ENCODE assay signal across 13 mouse cellular contexts in genomic region chr17:51806124-51806960, GRCm38 (mm10). TPM values are rescaled to one million over a fixed set of nuclear protein-coding genes. Genes with fewer than 3 reads are reported as not detected.
DNase-seq lines count a peak whose midpoint lies in the region; ATAC-seq and TF ChIP-seq lines count a peak whose summit lies in the region.
"Had no signal": no experiment of that assay in that cellular context is flagged by ENCODE, and none has a peak within 500 bp of the region (broad histone marks: within the 10 kb centered on the region; RNA-seq: fewer than 3 reads in every experiment).

No protein-coding gene starts in this region.

- TF ChIP-seq CTCF in gastrocnemius, adult 2 months (IDR thresholded peaks at IDR 0.05) = no peak
- no peak for TF ChIP-seq CTCF in thymus, adult 2 months (IDR thresholded peaks at IDR 0.05; ENCODE audit: borderline replicate concordance, control insufficient read depth, extremely low read depth, insufficient read depth, low read length, poor library complexity)

- peak overlapping the region; percentile 87 for H3K27ac ChIP-seq in gastrocnemius, adult 2 months
- H3K27ac ChIP-seq in thymus, adult 2 months (ENCODE audit: control insufficient read depth, insufficient read depth, low read length) = peak overlapping the region; percentile 45
- peak overlapping the region; percentile 48 for H3K27ac ChIP-seq in forebrain, embryonic 16.5 days (ENCODE audit: low read length)
- H3K27ac ChIP-seq: liver, embryonic 13.5 days; macrophage; neural tube, embryonic 12.5 days; stomach, postnatal 0 days had no signal

- H3K9ac ChIP-seq in forebrain, embryonic 16.5 days (replicated peaks; ENCODE audit: low read depth, low read length) = no peak overlapping the region; the same call in 1 of the 2 replicates
- H3K9ac ChIP-seq: liver, embryonic 13.5 days; neural tube, embryonic 12.5 days had no signal

- H3K4me3 ChIP-seq in gastrocnemius, adult 2 months = peak overlapping the region; percentile 1; the same call in 1 of the 2 replicates
- no peak overlapping the region for H3K4me3 ChIP-seq in thymus, adult 2 months (ENCODE audit: control insufficient read depth, insufficient read depth, low read length)
- H3K4me3 ChIP-seq in forebrain, embryonic 16.5 days (replicated peaks; ENCODE audit: low read length) = 0 out of 2 replicates have a peak overlapping the region, but pooled peaks have one; percentile 3
- H3K4me3 ChIP-seq: heart, embryonic 10.5 days; liver, embryonic 13.5 days; neural tube, embryonic 12.5 days had no signal

- H3K9me3 ChIP-seq in forebrain, embryonic 16.5 days (ENCODE audit: control insufficient read depth, low read length) = no peaks in the 10 kb centered on the region
- H3K9me3 ChIP-seq: heart, embryonic 10.5 days; liver, embryonic 13.5 days; neural tube, embryonic 12.5 days had no signal

- no peaks in the 10 kb centered on the region for H3K27me3 ChIP-seq in thymus, adult 2 months (ENCODE audit: control insufficient read depth, insufficient read depth, low read length)
- no peaks in the 10 kb centered on the region for H3K27me3 ChIP-seq in forebrain, embryonic 16.5 days (replicated peaks; ENCODE audit: control insufficient read depth, insufficient read depth, low read length)
- H3K27me3 ChIP-seq: neural tube, embryonic 12.5 days had no signal

- peaks cover 17% of the 10 kb centered on the region for H3K4me1 ChIP-seq in thymus, adult 2 months (replicated peaks; ENCODE audit: control insufficient read depth, insufficient read depth, low read length)
- peaks cover 25% of the 10 kb centered on the region for H3K4me1 ChIP-seq in forebrain, embryonic 16.5 days (replicated peaks; ENCODE audit: control insufficient read depth, insufficient read depth, low read length)
- H3K4me1 ChIP-seq: heart, embryonic 10.5 days; liver, embryonic 13.5 days had no signal

- no peak for DNase-seq in gastrocnemius, adult 2 months
- no peak for DNase-seq in gastrocnemius, adult 8-10 months (ENCODE audit: low spot score in 2 of 2)
- no peak for DNase-seq in thymus, adult 2 months
- DNase-seq in thymus, postnatal 4 days = no peak
- DNase-seq in yolk sac, embryonic 10.5 days (ENCODE audit: low spot score) = no peak
- DNase-seq in natural killer cell, adult 2 months (ENCODE audit: low spot score in 2 of 2) = no peak
- DNase-seq: kidney, postnatal 14 days; liver, embryonic 13.5 days had no signal

- H3K4me2 ChIP-seq in forebrain, embryonic 16.5 days (ENCODE audit: low read length) = peak overlapping the region; percentile 28
- H3K4me2 ChIP-seq: liver, embryonic 13.5 days; neural tube, embryonic 12.5 days had no signal

- H3K36me3 ChIP-seq in thymus, adult 2 months (ENCODE audit: control insufficient read depth, insufficient read depth, low read length) = peaks cover 94% of the 10 kb centered on the region
- H3K36me3 ChIP-seq in forebrain, embryonic 16.5 days (ENCODE audit: control insufficient read depth, insufficient read depth) = peaks cover 5% of the 10 kb centered on the region; the same call in 1 of the 2 replicates
- H3K36me3 ChIP-seq: liver, embryonic 13.5 days had no signal

- intact Hi-C loops in gastrocnemius, adult 2 months (cut with DNase I) = no loop called here

- WGBS in thymus, adult 2 months = 85% methylated on average over 12 of the region's 12 CpGs
- 44% methylated on average over 12 of the region's 12 CpGs for WGBS in forebrain, embryonic 16.5 days

- ATAC-seq in forebrain, embryonic 16.5 days = 0 out of 2 replicates have a peak, but pooled peaks have one; percentile 17

- no peak for TF ChIP-seq POLR2A in thymus, adult 2 months (IDR thresholded peaks at IDR 0.05; ENCODE audit: control insufficient read depth, extremely low read depth, insufficient read depth, low read length, poor library complexity)

RNA-seq across cellular contexts. Expression of gene Satb1, which starts 26.7 kb away (rescaled TPM):
- total RNA-seq in gastrocnemius, adult 2 months (2021) = 10 to 100 TPM; 68.6 to 72.7 TPM
- total RNA-seq in gastrocnemius, adult 8-10 months (2022) = 100 to 1,000 TPM in 1 of 4 experiments, 10 to 100 TPM in 3; 69.8 to 101 (median 87.3) TPM
- polyA plus RNA-seq in thymus, adult 2 months (2012; rRNA removed) = 873 and 1,043 TPM in 2 replicates
- 43.2 and 50.9 TPM in 2 replicates for polyA plus RNA-seq in forebrain, embryonic 16.5 days (2015; fragmentation: Nextera tagmentation; extraction: Ambion mirVana)
